Mouse (Mus musculus): Measurements from ENCODE around the gene Olfr96.

Gene Olfr96

DNA sequence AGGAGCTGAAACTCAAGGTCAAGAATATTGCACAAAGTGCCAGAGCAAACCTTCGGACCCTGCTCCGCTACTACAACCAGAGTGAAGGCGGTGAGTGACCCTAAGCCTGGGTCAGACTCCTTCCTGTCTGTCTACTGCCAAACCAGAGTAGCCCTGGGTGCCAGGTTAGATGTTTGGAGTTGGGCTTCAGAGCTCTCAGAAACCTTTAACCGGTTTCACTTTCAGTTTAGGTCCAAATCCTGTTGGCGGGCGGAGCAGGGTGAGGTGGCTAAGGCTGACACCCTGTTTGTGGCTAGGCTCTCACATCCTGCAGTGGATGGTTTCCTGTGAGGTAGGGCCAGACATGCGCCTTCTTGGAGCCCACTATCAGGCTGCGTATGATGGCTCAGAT lies 50.8 kb downstream of the Olfr96 start:
- CTCF ChIA-PET: no interaction called here

DNA sequence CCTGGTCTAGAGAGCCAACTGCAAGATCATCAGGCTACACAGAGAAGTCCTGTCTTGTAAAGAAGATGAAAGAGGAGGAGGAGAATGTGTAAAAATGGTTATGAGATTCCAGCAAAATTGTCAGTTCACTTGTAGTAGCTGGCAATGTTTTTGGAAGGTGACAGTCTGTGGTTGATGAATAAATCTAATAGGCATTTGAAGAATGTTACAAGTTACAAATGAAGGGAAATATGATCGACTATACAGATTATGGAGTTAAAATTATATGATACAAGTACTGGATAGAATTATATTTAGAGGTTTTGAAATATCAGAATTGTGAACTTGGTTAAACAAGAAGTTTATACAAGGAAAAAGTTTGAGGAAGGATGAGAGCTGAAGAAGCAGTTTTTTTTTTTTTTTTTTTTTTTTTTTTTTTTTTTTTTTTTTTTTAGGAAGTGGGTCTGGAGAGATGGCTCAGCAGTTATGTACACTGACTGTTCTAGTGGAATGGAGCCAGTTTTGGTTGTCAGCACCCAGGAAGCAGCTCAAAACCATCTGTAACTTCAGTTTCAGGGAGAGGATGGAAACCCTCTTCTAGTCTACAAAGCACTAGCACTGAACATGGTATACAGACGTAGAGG lies 55.8 kb downstream of the Olfr96 start:
- CTCF ChIA-PET: no interaction called here
